Mouse (Mus musculus) heart, postnatal 0 days (tissue): ENCODE data around the gene Lonp2.

Source experiments
- CTCF ChIP-seq: IDR thresholded peaks from 2 replicates; pipeline ENCODE4 v1.5.1; 2016; ENCODE audit warnings: antibody characterized with exemption, control low read depth, low read depth
- EP300 ChIP-seq: IDR thresholded peaks from 2 replicates; pipeline ENCODE4 v1.6.1; 2016; ENCODE audit warnings: antibody characterized with exemption, low read depth

GRCm38 (mm10) chr8:86745221-86745934 is 121.5 kb downstream of the Lonp2 start, which contains the start of the genes Gm10638 and Siah1a:
- no peak for TF ChIP-seq EP300
- no peak for TF ChIP-seq CTCF
